13 mouse cellular contexts compared by ENCODE assay signal in the genomic region with DNA sequence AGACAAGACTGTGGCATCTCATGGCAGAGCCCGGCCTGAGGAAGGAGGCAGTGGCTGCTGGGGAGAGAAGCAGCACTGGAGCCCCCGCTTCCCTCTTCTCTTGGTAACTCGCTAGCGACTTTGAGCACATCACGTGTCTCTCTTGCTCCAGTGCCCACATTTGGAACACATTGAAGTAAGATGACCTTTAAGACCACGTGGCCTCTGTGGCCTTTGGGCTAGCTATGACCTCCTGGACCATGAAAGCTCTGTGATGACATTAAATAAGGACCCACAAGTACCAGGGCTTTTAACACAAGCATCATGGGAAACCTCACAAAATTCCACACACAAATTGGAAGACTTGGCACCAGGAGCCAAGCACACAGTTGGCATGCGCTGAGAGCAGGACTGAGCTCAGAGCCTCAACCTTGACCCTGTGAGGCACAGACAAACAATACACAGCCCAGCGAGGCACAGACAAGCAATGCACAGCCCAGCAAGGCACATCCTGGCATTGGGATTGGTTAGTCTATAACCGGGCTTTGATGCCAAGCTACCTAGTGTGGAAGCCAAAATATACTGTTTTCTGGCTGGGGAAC.
DNase-seq lines count a peak whose midpoint lies in the region; ATAC-seq and TF ChIP-seq lines count a peak whose summit lies in the region.
"Had no signal": no experiment of that assay in that cellular context is flagged by ENCODE, and none has a peak within 500 bp of the region (broad histone marks: within the 10 kb centered on the region; RNA-seq: fewer than 3 reads in every experiment).

No protein-coding gene starts in this region.

- no peak for ATAC-seq in hindbrain, embryonic 11.5 days (ENCODE audit: low FRiP score)
- ATAC-seq in midbrain, embryonic 16.5 days = 0 out of 2 replicates have a peak, but pooled peaks have one; percentile 62
- ATAC-seq in midbrain, postnatal 0 days (ENCODE audit: low FRiP score) = no peak
- no peak for ATAC-seq in frontal cortex, adult (ENCODE audit: low TSS enrichment)
- ATAC-seq: intestine, embryonic 15.5 days; Patski had no signal

- H3K9me3 ChIP-seq in hindbrain, embryonic 10.5 days = no peaks in the 10 kb centered on the region
- no peaks in the 10 kb centered on the region for H3K9me3 ChIP-seq in hindbrain, embryonic 11.5 days (ENCODE audit: control insufficient read depth, low read length)
- H3K9me3 ChIP-seq in midbrain, embryonic 16.5 days (replicated peaks; ENCODE audit: control insufficient read depth, low read length, poor library complexity, severe bottlenecking) = no peaks in the 10 kb centered on the region
- no peaks in the 10 kb centered on the region for H3K9me3 ChIP-seq in midbrain, postnatal 0 days (ENCODE audit: low read length)
- H3K9me3 ChIP-seq: embryonic facial prominence, embryonic 15.5 days; intestine, embryonic 15.5 days had no signal

- H3K27me3 ChIP-seq in hindbrain, embryonic 10.5 days (ENCODE audit: insufficient read depth, poor library complexity, severe bottlenecking) = no peaks in the 10 kb centered on the region
- no peaks in the 10 kb centered on the region for H3K27me3 ChIP-seq in hindbrain, embryonic 11.5 days (ENCODE audit: control insufficient read depth, insufficient read depth, low read length)
- no peaks in the 10 kb centered on the region for H3K27me3 ChIP-seq in midbrain, embryonic 16.5 days (ENCODE audit: control insufficient read depth, insufficient read depth, low read depth, low read length)
- H3K27me3 ChIP-seq in midbrain, postnatal 0 days (ENCODE audit: insufficient read depth, low read length) = no peaks in the 10 kb centered on the region
- H3K27me3 ChIP-seq in small intestine, adult 2 months (ENCODE audit: control insufficient read depth, insufficient read depth, low read length) = no peaks in the 10 kb centered on the region
- H3K27me3 ChIP-seq in thymus, adult 2 months (ENCODE audit: control insufficient read depth, insufficient read depth, low read length) = no peaks in the 10 kb centered on the region
- H3K27me3 ChIP-seq: embryonic facial prominence, embryonic 15.5 days; intestine, embryonic 15.5 days; Patski had no signal

- 73% methylated on average over 9 of the region's 9 CpGs for WGBS in hindbrain, embryonic 10.5 days
- WGBS in hindbrain, embryonic 11.5 days = 67% methylated on average over 9 of the region's 9 CpGs
- WGBS in midbrain, embryonic 16.5 days = 73% methylated on average over 9 of the region's 9 CpGs
- WGBS in midbrain, postnatal 0 days = 68% methylated on average over 8 of the region's 9 CpGs
- WGBS in small intestine, adult 2 months = 66% methylated on average over 9 of the region's 9 CpGs
- 83% methylated on average over 9 of the region's 9 CpGs for WGBS in thymus, adult 2 months

- no peaks in the 10 kb centered on the region for H3K36me3 ChIP-seq in hindbrain, embryonic 10.5 days
- H3K36me3 ChIP-seq in hindbrain, embryonic 11.5 days (ENCODE audit: control insufficient read depth, insufficient read depth, low read length) = no peaks in the 10 kb centered on the region
- H3K36me3 ChIP-seq in midbrain, embryonic 16.5 days (ENCODE audit: control insufficient read depth, insufficient read depth, low read length) = no peaks in the 10 kb centered on the region
- no peaks in the 10 kb centered on the region for H3K36me3 ChIP-seq in midbrain, postnatal 0 days (ENCODE audit: insufficient read depth, low read length)
- H3K36me3 ChIP-seq in small intestine, adult 2 months (ENCODE audit: control insufficient read depth, insufficient read depth, low read length) = no peaks in the 10 kb centered on the region
- no peaks in the 10 kb centered on the region for H3K36me3 ChIP-seq in thymus, adult 2 months (ENCODE audit: control insufficient read depth, insufficient read depth, low read length)
- H3K36me3 ChIP-seq: embryonic facial prominence, embryonic 15.5 days; intestine, embryonic 15.5 days had no signal

- H3K4me1 ChIP-seq in hindbrain, embryonic 10.5 days (replicated peaks) = peaks cover 4% of the 10 kb centered on the region; the same call in 1 of the 2 replicates
- H3K4me1 ChIP-seq in hindbrain, embryonic 11.5 days (replicated peaks; ENCODE audit: control insufficient read depth, insufficient read depth, low read length) = no peaks in the 10 kb centered on the region
- H3K4me1 ChIP-seq in midbrain, embryonic 16.5 days (ENCODE audit: control insufficient read depth, insufficient read depth, low read length) = no peaks in the 10 kb centered on the region
- H3K4me1 ChIP-seq in midbrain, postnatal 0 days (ENCODE audit: insufficient read depth, low read length) = no peaks in the 10 kb centered on the region
- peaks cover 6% of the 10 kb centered on the region for H3K4me1 ChIP-seq in small intestine, adult 2 months (ENCODE audit: control insufficient read depth, insufficient read depth, insufficient read length, low read length)
- H3K4me1 ChIP-seq in thymus, adult 2 months (replicated peaks; ENCODE audit: control insufficient read depth, insufficient read depth, low read length) = no peaks in the 10 kb centered on the region
- H3K4me1 ChIP-seq: intestine, embryonic 15.5 days had no signal

- H3K27ac ChIP-seq in hindbrain, embryonic 10.5 days = peak overlapping the region; percentile 45; the same call in 1 of the 2 replicates
- no peak overlapping the region for H3K27ac ChIP-seq in hindbrain, embryonic 11.5 days (ENCODE audit: low read depth, low read length)
- no peak overlapping the region for H3K27ac ChIP-seq in midbrain, embryonic 16.5 days (ENCODE audit: low read length)
- H3K27ac ChIP-seq in midbrain, postnatal 0 days (ENCODE audit: low read depth, low read length) = no peak overlapping the region
- H3K27ac ChIP-seq in small intestine, adult 2 months (ENCODE audit: insufficient read depth, low read depth, low read length) = peak overlapping the region; percentile 33; the same call in 1 of the 2 replicates
- H3K27ac ChIP-seq in thymus, adult 2 months (ENCODE audit: control insufficient read depth, insufficient read depth, low read length) = no peak overlapping the region
- H3K27ac ChIP-seq: embryonic facial prominence, embryonic 15.5 days; intestine, embryonic 15.5 days; liver, embryonic 14.5 days had no signal

- TF ChIP-seq CTCF in midbrain, postnatal 0 days (IDR thresholded peaks at IDR 0.05) = no peak
- no peak for TF ChIP-seq CTCF in small intestine, adult 2 months (IDR thresholded peaks at IDR 0.05; ENCODE audit: extremely low read depth, insufficient read length, insufficient replicate concordance, low read depth, low read length)
- no peak for TF ChIP-seq CTCF in thymus, adult 2 months (IDR thresholded peaks at IDR 0.05; ENCODE audit: borderline replicate concordance, control insufficient read depth, extremely low read depth, insufficient read depth, low read length, poor library complexity)

- TF ChIP-seq POLR2A in small intestine, adult 2 months (IDR thresholded peaks at IDR 0.05; ENCODE audit: low read depth, low read length) = no peak
- TF ChIP-seq POLR2A in thymus, adult 2 months (IDR thresholded peaks at IDR 0.05; ENCODE audit: control insufficient read depth, extremely low read depth, insufficient read depth, low read length, poor library complexity) = no peak

- DNase-seq in hindbrain, embryonic 10.5 days (ENCODE audit: low spot score) = no peak
- no peak for DNase-seq in hindbrain, embryonic 11.5 days (ENCODE audit: low spot score)
- no peak for DNase-seq in midbrain, postnatal 0 days (ENCODE audit: low spot score)
- DNase-seq in cerebellum, postnatal 36 days = peak; percentile 37 to 47
- DNase-seq in thymus, adult 2 months = no peak
- DNase-seq: thymus, postnatal 4 days had no signal

- H3K4me2 ChIP-seq in hindbrain, embryonic 11.5 days (replicated peaks; ENCODE audit: low read depth, low read length) = no peak overlapping the region
- H3K4me2 ChIP-seq in midbrain, embryonic 16.5 days (ENCODE audit: low read length) = no peak overlapping the region
- no peak overlapping the region for H3K4me2 ChIP-seq in midbrain, postnatal 0 days (ENCODE audit: low read depth, low read length, poor library complexity, severe bottlenecking)
- H3K4me2 ChIP-seq: embryonic facial prominence, embryonic 15.5 days; intestine, embryonic 15.5 days had no signal

- H3K4me3 ChIP-seq in hindbrain, embryonic 10.5 days = no peak overlapping the region
- no peak overlapping the region for H3K4me3 ChIP-seq in hindbrain, embryonic 11.5 days (ENCODE audit: low read depth, low read length)
- H3K4me3 ChIP-seq in midbrain, embryonic 16.5 days (ENCODE audit: low read depth, low read length) = no peak overlapping the region
- no peak overlapping the region for H3K4me3 ChIP-seq in midbrain, postnatal 0 days (ENCODE audit: low read depth, low read length)
- H3K4me3 ChIP-seq in small intestine, adult 2 months (ENCODE audit: low read depth, low read length) = no peak overlapping the region
- H3K4me3 ChIP-seq in thymus, adult 2 months (ENCODE audit: control insufficient read depth, insufficient read depth, low read length) = no peak overlapping the region
- H3K4me3 ChIP-seq: embryonic facial prominence, embryonic 15.5 days; intestine, embryonic 15.5 days had no signal

- H3K9ac ChIP-seq in hindbrain, embryonic 11.5 days (ENCODE audit: low read depth, low read length) = no peak overlapping the region
- no peak overlapping the region for H3K9ac ChIP-seq in midbrain, embryonic 16.5 days (ENCODE audit: low read depth, low read length)
- no peak overlapping the region for H3K9ac ChIP-seq in midbrain, postnatal 0 days (replicated peaks; ENCODE audit: low read length, poor library complexity, severe bottlenecking)
- H3K9ac ChIP-seq: embryonic facial prominence, embryonic 15.5 days; intestine, embryonic 15.5 days; liver, embryonic 14.5 days had no signal

Comparison
In these comparisons a context has a peak if more than half of its experiments do, and no peak if none do; other contexts are left out.
1. H3K27ac ChIP-seq: peak in hindbrain, embryonic 10.5 days (single experiment) and small intestine, adult 2 months (single experiment); none in hindbrain, embryonic 11.5 days (single experiment), midbrain, embryonic 16.5 days (single experiment), midbrain, postnatal 0 days (single experiment) and thymus, adult 2 months (single experiment).
2. DNase-seq: peak in cerebellum, postnatal 36 days (2 of 2); none in hindbrain, embryonic 10.5 days (single experiment), hindbrain, embryonic 11.5 days (single experiment), midbrain, postnatal 0 days (single experiment) and thymus, adult 2 months (single experiment).